Mouse (Mus musculus) thymus, adult 2 months (tissue): ENCODE data around the gene C130032M10Rik.

Source experiments
- CTCF ChIP-seq: fragments of 200-500 bp; IDR thresholded peaks from 2 replicates; pipeline ENCODE4 v1.5.1; 2012; ENCODE audit warnings: mild to moderate bottlenecking, control low read depth, low read length, moderate library complexity, borderline replicate concordance; ENCODE audit not compliant: control insufficient read depth, poor library complexity, insufficient read depth; ENCODE audit errors: extremely low read depth
- POLR2A ChIP-seq: fragments of 200-500 bp; IDR thresholded peaks from 2 replicates; pipeline ENCODE4 v1.6.1; 2012; ENCODE audit warnings: mild to moderate bottlenecking, low read length, control low read depth, moderate library complexity; ENCODE audit not compliant: control insufficient read depth, poor library complexity, insufficient read depth; ENCODE audit errors: extremely low read depth

GRCm38 (mm10) chr9:114501913-114502312 lies 13.6 kb upstream of the C130032M10Rik start:
- TF ChIP-seq POLR2A (no peak), CTCF (no peak)
